ENCODE assay signal across 11 mouse cellular contexts in genomic region chr17:8647372-8647871, GRCm38 (mm10).
DNase-seq lines count a peak whose midpoint lies in the region; ATAC-seq lines count a peak whose summit lies in the region.
"Had no signal": no experiment of that assay in that cellular context is flagged by ENCODE, and none has a peak within 500 bp of the region (broad histone marks: within the 10 kb centered on the region; RNA-seq: fewer than 3 reads in every experiment).

No protein-coding gene starts in this region.

- ATAC-seq in monocyte, adult 5-6 weeks (replicated peaks; ENCODE audit: insufficient number of reproducible peaks, low FRiP score, low TSS enrichment, poor library complexity, severe bottlenecking) = no peak

- peak; percentile 50 for DNase-seq in cerebellum, adult 9-11 months
- DNase-seq in cerebellum, adult 11 months = no peak
- DNase-seq in right cerebral cortex, postnatal 4 days = peak; percentile 12
- no peak for DNase-seq in right cerebral cortex, postnatal 36 days (ENCODE audit: low spot score in 2 of 2)
- peak; percentile 82 for DNase-seq in layer of hippocampus, adult 9-11 months
- DNase-seq in telencephalon, adult 2 months (ENCODE audit: low read depth, low spot score) = peak; percentile 73
- no peak for DNase-seq in heart, adult 18-20 months
- DNase-seq: lung, embryonic 14.5 days; spleen, adult 18-20 months; thymus, adult 2 months had no signal

Comparison
In these comparisons a context has a peak if more than half of its experiments do, and no peak if none do; other contexts are left out.
1. DNase-seq: peak in cerebellum, adult 9-11 months (single experiment), right cerebral cortex, postnatal 4 days (single experiment), layer of hippocampus, adult 9-11 months (single experiment) and telencephalon, adult 2 months (single experiment); none in cerebellum, adult 11 months (single experiment), right cerebral cortex, postnatal 36 days (0 of 2) and heart, adult 18-20 months (0 of 2).